Mouse (Mus musculus) forebrain, embryonic 11.5 days (tissue): ENCODE data around the gene Nhej1. TPM values are rescaled to one million over a fixed set of nuclear protein-coding genes. Genes with fewer than 3 reads are reported as not detected.

Experiments used
- ATAC-seq: fragments of 200-750 bp; cut with Nextera tagmentation; replicated peaks from 2 replicates; pipeline ENCODE4 v1.8.0; 2017; ENCODE audit warnings: moderate TSS enrichment; ENCODE audit not compliant: low FRiP score
- DNase-seq: peaks from one replicate; pipeline ENCODE4 v3.0.0-alpha.2; 2017; ENCODE audit warnings: low spot score
- H3K27ac ChIP-seq: fragments of 300-500 bp; sonication (generic); 2 replicates; pipeline ENCODE4 v1.5.1; 2014; ENCODE audit warnings: low read depth, low read length
- H3K27me3 ChIP-seq: fragments of 300-500 bp; sonication (generic); 2 replicates; pipeline ENCODE4 v1.6.1; 2014; ENCODE audit warnings: mild to moderate bottlenecking, low read length, mixed read lengths; ENCODE audit not compliant: control insufficient read depth, insufficient read depth
- H3K36me3 ChIP-seq: fragments of 300-500 bp; sonication (generic); 2 replicates; pipeline ENCODE4 v1.6.1; 2014; ENCODE audit warnings: mild to moderate bottlenecking, low read length, moderate library complexity, mixed read lengths; ENCODE audit not compliant: control insufficient read depth, insufficient read depth
- H3K4me1 ChIP-seq: fragments of 300-500 bp; sonication (generic); replicated peaks from 2 replicates; pipeline ENCODE4 v1.6.1; 2014; ENCODE audit warnings: low read length, mixed read lengths; ENCODE audit not compliant: control insufficient read depth, insufficient read depth
- H3K4me2 ChIP-seq: fragments of 300-500 bp; sonication (generic); 2 replicates; pipeline ENCODE4 v1.6.1; 2014; ENCODE audit warnings: low read depth, mild to moderate bottlenecking, low read length, moderate library complexity, mixed read lengths; ENCODE audit not compliant: severe bottlenecking
- H3K4me3 ChIP-seq: fragments of 300-500 bp; sonication (generic); 2 replicates; pipeline ENCODE4 v1.5.1; 2014; ENCODE audit warnings: low read depth, low read length
- H3K9ac ChIP-seq: fragments of 300-500 bp; sonication (generic); 2 replicates; pipeline ENCODE4 v1.6.1; 2014; ENCODE audit warnings: low read length
- H3K9me3 ChIP-seq: fragments of 300-500 bp; sonication (generic); 2 replicates; pipeline ENCODE4 v1.6.1; 2016; ENCODE audit warnings: low read length, mixed read lengths; ENCODE audit not compliant: control insufficient read depth
- WGBS: fragments of 180-500 bp; shearing (Covaris S2); extraction: QIAGEN DNeasy Blood & Tissue Kit; methylation state at CpG from one replicate; pipeline ENCODE4 v1.1.7; 2014; 5-methylcytosine and 5-hydroxymethylcytosine counted together
- polyA plus RNA-seq: library from polyadenylated mRNA; unstranded; fragments of >200 nt; fragmentation: Nextera tagmentation; extraction: Ambion mirVana; gene quantifications from 2 replicates; pipeline ENCODE4 v1.2.1, GENCODE M21; 2014

Gene Nhej1
- polyA plus RNA-seq, result 9.1 and 12.7 TPM in 2 replicates

GRCm38 (mm10) chr1:75124346-75125321 is at the start of gene Nhej1:
Gene Nhej1, minus strand, starts transcription at chr1:75125200.
- Histone ChIP-seq H3K9me3 (no peaks in the 10 kb centered on the region), H3K4me1 (no peaks in the 10 kb centered on the region), H3K4me2 (peak within 1 kb of the TSS; percentile 59), H3K36me3 (no peaks in the 10 kb centered on the region), H3K4me3 (peak within 1 kb of the TSS; percentile 57), H3K27ac (peak within 1 kb of the TSS; percentile 91), H3K27me3 (no peaks in the 10 kb centered on the region), H3K9ac (peak within 1 kb of the TSS; percentile 72)
- ATAC-seq (peak; percentile 95), DNase-seq (peak; percentile 97)
- under 1% methylated on average over 56 of the region's 56 CpGs for WGBS

GRCm38 (mm10) chr1:75168472-75169464 is 43.8 kb upstream of the Nhej1 start, which contains the start of gene Zfand2b:
Gene Zfand2b, plus strand, starts transcription at chr1:75168646.
- Histone ChIP-seq H3K9me3 (no peaks in the 10 kb centered on the region), H3K4me1 (no peaks in the 10 kb centered on the region; the same call in 1 of the 2 replicates), H3K27me3 (no peaks in the 10 kb centered on the region), H3K27ac (peak within 1 kb of the TSS; percentile 77; the same call in 1 of the 2 replicates), H3K4me2 (peak within 1 kb of the TSS; percentile 53), H3K4me3 (peak within 1 kb of the TSS; percentile 71), H3K36me3 (peaks cover 3% of the 10 kb centered on the region; the same call in 1 of the 2 replicates), H3K9ac (peak within 1 kb of the TSS; percentile 67)
- DNase-seq (peak; percentile 99), ATAC-seq (peak; percentile 97)
- under 1% methylated on average over 54 of the region's 59 CpGs for WGBS

GRCm38 (mm10) chr1:75168093-75168471 is 43.1 kb upstream of the Nhej1 start:
- Histone ChIP-seq H3K27me3 (no peaks in the 10 kb centered on the region), H3K9ac (peak overlapping the region; percentile 67), H3K36me3 (no peaks in the 10 kb centered on the region), H3K4me1 (no peaks in the 10 kb centered on the region; the same call in 1 of the 2 replicates), H3K9me3 (no peaks in the 10 kb centered on the region), H3K27ac (no peak overlapping the region), H3K4me2 (peak overlapping the region; percentile 53), H3K4me3 (peak overlapping the region; percentile 71)
- no peak for DNase-seq
- ATAC-seq, result peak; percentile 18; the same call in 1 of the 2 replicates
- WGBS, result 8% methylated on average over 7 of the region's 7 CpGs

DNA sequence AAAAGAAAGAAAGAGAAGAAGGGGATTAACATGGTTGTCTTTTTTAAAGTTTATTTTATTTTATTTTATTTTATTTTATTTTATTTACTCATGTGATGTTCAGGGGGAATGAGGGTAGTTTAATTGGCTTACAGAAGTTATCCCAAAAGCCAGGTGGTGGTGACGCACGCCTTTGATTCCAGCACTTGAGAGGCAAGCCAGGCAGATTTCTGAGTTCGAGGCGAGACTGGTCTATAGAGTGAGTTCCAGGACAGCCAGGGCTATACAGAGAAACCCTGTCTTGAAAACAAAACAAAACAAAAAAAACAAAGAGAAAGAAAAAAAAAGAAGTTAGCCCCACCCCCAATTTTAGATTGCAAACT is 35.2 kb upstream of the Nhej1 start:
- Histone ChIP-seq H3K4me1 (no peaks in the 10 kb centered on the region), H3K4me2 (no peak overlapping the region), H3K4me3 (no peak overlapping the region), H3K9me3 (no peaks in the 10 kb centered on the region), H3K9ac (no peak overlapping the region), H3K27ac (no peak overlapping the region), H3K27me3 (no peaks in the 10 kb centered on the region), H3K36me3 (no peaks in the 10 kb centered on the region)
- DNase-seq (no peak), ATAC-seq (no peak)
- 84% methylated on average over 4 of the region's 4 CpGs for WGBS

GRCm38 (mm10) chr1:75159540-75160255 is 34.7 kb upstream of the Nhej1 start:
- 70% methylated on average over 5 of the region's 5 CpGs for WGBS

GRCm38 (mm10) chr1:75158990-75159389 is 34.0 kb upstream of the Nhej1 start:
- Histone ChIP-seq H3K36me3 (no peaks in the 10 kb centered on the region), H3K4me3 (no peak overlapping the region)
- DNase-seq, result no peak

More at GRCm38 (mm10) chr1:75159540-75160255, 34.7 kb upstream of the Nhej1 start:
- Histone ChIP-seq H3K36me3 (no peaks in the 10 kb centered on the region), H3K9ac (no peak overlapping the region), H3K4me2 (no peak overlapping the region), H3K27me3 (no peaks in the 10 kb centered on the region), H3K27ac (no peak overlapping the region), H3K4me3 (no peak overlapping the region), H3K9me3 (no peaks in the 10 kb centered on the region), H3K4me1 (no peaks in the 10 kb centered on the region)
- no peak for ATAC-seq
- no peak for DNase-seq

DNA sequence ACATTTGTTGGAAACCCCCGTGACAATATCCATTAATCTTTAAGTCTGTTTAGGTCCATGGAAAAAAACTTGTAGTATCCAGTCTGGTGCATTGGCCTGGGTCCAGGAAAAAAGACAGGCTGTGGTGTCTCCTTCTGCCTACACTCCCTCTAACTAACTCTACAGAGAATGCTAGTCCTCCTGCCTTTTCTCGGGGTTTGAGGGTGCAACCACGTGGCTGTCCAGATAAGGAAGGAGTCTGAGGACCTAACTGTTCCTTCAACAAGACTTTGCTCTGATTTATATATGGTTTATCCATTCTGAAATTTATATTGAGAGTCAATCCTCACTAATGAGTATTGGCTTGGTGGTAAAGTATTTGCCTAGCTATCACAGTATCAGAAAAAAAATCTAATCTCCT is 30.8 kb upstream of the Nhej1 start:
- DNase-seq, result no peak
- Histone ChIP-seq H3K27me3 (no peaks in the 10 kb centered on the region), H3K9me3 (no peaks in the 10 kb centered on the region), H3K9ac (no peak overlapping the region), H3K36me3 (no peaks in the 10 kb centered on the region), H3K27ac (no peak overlapping the region), H3K4me1 (no peaks in the 10 kb centered on the region), H3K4me3 (no peak overlapping the region), H3K4me2 (no peak overlapping the region)
- 76% methylated on average over 3 of the region's 3 CpGs for WGBS
- no peak for ATAC-seq

More at GRCm38 (mm10) chr1:75158990-75159389, 34.0 kb upstream of the Nhej1 start:
- no peak for ATAC-seq
- no peak overlapping the region for H3K9ac ChIP-seq
- no peak overlapping the region for H3K27ac ChIP-seq
- no peaks in the 10 kb centered on the region for H3K4me1 ChIP-seq
- no peaks in the 10 kb centered on the region for H3K27me3 ChIP-seq
- H3K4me2 ChIP-seq, result no peak overlapping the region
- H3K9me3 ChIP-seq, result no peaks in the 10 kb centered on the region
